8 mouse cellular contexts compared by ENCODE assay signal in the genomic region with DNA sequence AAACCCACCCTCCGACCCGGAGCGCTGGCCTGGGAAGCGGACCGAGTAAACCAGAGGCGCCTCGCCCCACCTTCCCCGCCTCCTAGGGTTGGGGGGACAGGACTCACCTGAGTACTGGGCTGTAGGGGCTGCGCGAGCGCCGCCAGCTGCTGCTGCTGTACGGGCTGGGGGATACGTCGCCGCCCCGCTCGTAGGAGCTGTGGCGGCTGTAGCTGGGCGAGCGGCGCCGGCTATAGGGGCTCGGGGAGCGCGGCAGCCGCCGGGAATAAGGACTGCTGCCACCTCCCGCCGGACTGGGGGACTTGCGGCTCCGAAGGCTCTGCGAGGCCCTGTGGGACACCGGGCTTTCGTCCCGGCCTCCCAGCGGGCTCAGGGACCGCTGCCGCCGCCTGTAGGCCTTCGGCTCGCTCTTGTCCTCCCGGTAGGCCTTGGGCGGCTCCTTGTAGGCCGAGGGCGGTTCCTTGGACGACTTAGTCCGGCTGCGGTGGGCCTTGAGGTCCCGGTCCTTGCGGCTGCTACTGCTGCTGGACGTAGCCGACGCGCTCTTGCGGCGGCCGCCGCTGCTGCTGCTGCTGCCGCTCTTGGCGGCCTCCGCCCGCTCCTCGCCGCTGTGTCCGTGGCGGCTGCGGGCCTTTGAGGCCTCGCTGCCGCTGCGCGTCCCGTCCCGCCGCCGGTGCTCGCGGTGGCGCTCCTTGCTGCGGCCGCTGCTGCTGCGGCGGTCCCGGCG. TPM values are rescaled to one million over a fixed set of nuclear protein-coding genes. Genes with fewer than 3 reads are reported as not detected.
DNase-seq lines count a peak whose midpoint lies in the region; ATAC-seq and TF ChIP-seq lines count a peak whose summit lies in the region.

No protein-coding gene starts in this region.

- H3K27ac ChIP-seq in gastrocnemius, adult 2 months: peak overlapping the region; percentile 98
- peak overlapping the region; percentile 98 for H3K27ac ChIP-seq in hindbrain, postnatal 0 days

- H3K9me3 ChIP-seq in hindbrain, postnatal 0 days (ENCODE audit: low read length): no peaks in the 10 kb centered on the region

- DNase-seq in WW6 (ENCODE audit: low read depth, low spot score): peak; percentile 22
- peak; percentile 44 to 69 for DNase-seq in cerebellum, postnatal 4 days (ENCODE audit: low spot score in 2 of 2)
- DNase-seq in gastrocnemius, adult 2 months: peak; percentile 88
- DNase-seq in hindbrain, postnatal 0 days (ENCODE audit: low spot score): peak; percentile 82
- peak; percentile 34 to 42 for DNase-seq in left cerebral cortex, adult 8-10 months (ENCODE audit: low spot score in 2 of 2)
- peak; percentile 71 for DNase-seq in right cerebral cortex, adult 18-20 months
- peak; percentile 73 for DNase-seq in urinary bladder, adult 2 months (ENCODE audit: low spot score)

- peak overlapping the region; percentile 89 for H3K4me2 ChIP-seq in hindbrain, postnatal 0 days (ENCODE audit: low read depth, low read length)

- peak overlapping the region; percentile 99 for H3K4me3 ChIP-seq in gastrocnemius, adult 2 months
- H3K4me3 ChIP-seq in hindbrain, postnatal 0 days (ENCODE audit: low read length): peak overlapping the region; percentile 98

- intact Hi-C loops in gastrocnemius, adult 2 months (cut with DNase I): loop anchor here (2.0 kb wide), 2 partner anchors 57 to 109 kb away; a partner anchor contains a TSS

- H3K36me3 ChIP-seq in hindbrain, postnatal 0 days (ENCODE audit: insufficient read depth, low read length): no peaks in the 10 kb centered on the region

- H3K27me3 ChIP-seq in hindbrain, postnatal 0 days (ENCODE audit: insufficient read depth, low read length): no peaks in the 10 kb centered on the region

- H3K9ac ChIP-seq in hindbrain, postnatal 0 days (replicated peaks; ENCODE audit: low read length): peak overlapping the region; percentile 96

- under 1% methylated on average over 83 of the region's 85 CpGs for WGBS in hindbrain, postnatal 0 days

- ATAC-seq in hindbrain, postnatal 0 days: peak; percentile 24
- ATAC-seq in megakaryocyte, adult 5-6 weeks (ENCODE audit: poor library complexity, severe bottlenecking): peak; percentile 51

- peaks cover 8% of the 10 kb centered on the region for H3K4me1 ChIP-seq in hindbrain, postnatal 0 days (ENCODE audit: insufficient read depth, low read length)

- TF ChIP-seq CTCF in gastrocnemius, adult 2 months (IDR thresholded peaks at IDR 0.05): peak; percentile 73
- TF ChIP-seq CTCF in hindbrain, postnatal 0 days (IDR thresholded peaks at IDR 0.05; ENCODE audit: low read depth): peak; percentile 49

RNA-seq across cellular contexts. Expression of a gene that starts 1.4 kb away (rescaled TPM):
- 10 to 100 TPM; 19.0 to 23.0 TPM for total RNA-seq in gastrocnemius, adult 2 months (2021)
- 105 and 108 TPM in 2 replicates for total RNA-seq in hindbrain, postnatal 0 days (2014; rRNA removed)
- polyA plus RNA-seq in hindbrain, postnatal 0 days (2015; fragmentation: Nextera tagmentation; extraction: Ambion mirVana): 11.6 and 11.7 TPM in 2 replicates
- total RNA-seq in left cerebral cortex, adult 8-10 months (2022): 10 to 100 TPM; 54.0 to 59.9 (median 55.3) TPM
- 94.3 and 96.4 TPM in 2 replicates for total RNA-seq in megakaryocyte, adult 5-6 weeks (2015)
- total RNA-seq in megakaryocyte, adult 5-6 weeks (2017): 90.3 and 101 TPM in 2 replicates
- polyA plus RNA-seq in urinary bladder, adult 2 months (2012; rRNA removed): 23.9 and 27.8 TPM in 2 replicates

Comparison
In these comparisons a context has a peak if more than half of its experiments do, and no peak if none do; other contexts are left out.
1. Peak in every context shown above with its lines: DNase-seq, ATAC-seq, H3K4me3 ChIP-seq and H3K27ac ChIP-seq.
2. DNase-seq: peak in every context shown above with its lines; median percentile 88 in gastrocnemius, adult 2 months; 82 in hindbrain, postnatal 0 days; 73 in urinary bladder, adult 2 months; 71 in right cerebral cortex, adult 18-20 months; 56 in cerebellum, postnatal 4 days; 38 in left cerebral cortex, adult 8-10 months; 22 in WW6.